In genomic region chr3:54764418-54764817, GRCm38 (mm10) we compare ENCODE assay signal across 9 mouse cellular contexts. TPM values are rescaled to one million over a fixed set of nuclear protein-coding genes. Genes with fewer than 3 reads are reported as not detected.
DNase-seq lines count a peak whose midpoint lies in the region; ATAC-seq and TF ChIP-seq lines count a peak whose summit lies in the region.
"Had no signal": no experiment of that assay in that cellular context is flagged by ENCODE, and none has a peak within 500 bp of the region (broad histone marks: within the 10 kb centered on the region; RNA-seq: fewer than 3 reads in every experiment).

No protein-coding gene starts in this region.

- ATAC-seq in embryonic facial prominence, embryonic 13.5 days (ENCODE audit: insufficient number of reproducible peaks, insufficient read depth, low FRiP score, low TSS enrichment, low read depth), result no peak
- no peak for ATAC-seq in heart, embryonic 15.5 days (replicated peaks; ENCODE audit: insufficient number of reproducible peaks, insufficient read depth, low FRiP score, low read depth)
- ATAC-seq in kidney, postnatal 0 days (replicated peaks; ENCODE audit: low FRiP score, low read depth), result 0 out of 2 replicates have a peak, but pooled peaks have one; percentile 37
- ATAC-seq in lung, embryonic 14.5 days (ENCODE audit: insufficient read depth), result no peak

- TF ChIP-seq CTCF in cerebellum, adult 2 months (IDR thresholded peaks at IDR 0.05; ENCODE audit: borderline replicate concordance, insufficient read depth, low read depth, low read length), result no peak
- TF ChIP-seq CTCF in kidney, postnatal 0 days (IDR thresholded peaks at IDR 0.05; ENCODE audit: low read depth), result no peak
- no peak for TF ChIP-seq CTCF in lung, embryonic 14.5 days (IDR thresholded peaks at IDR 0.05; ENCODE audit: low read depth)

- no peaks in the 10 kb centered on the region for H3K36me3 ChIP-seq in embryonic facial prominence, embryonic 13.5 days
- H3K36me3 ChIP-seq in heart, embryonic 15.5 days, result no peaks in the 10 kb centered on the region
- no peaks in the 10 kb centered on the region for H3K36me3 ChIP-seq in kidney, postnatal 0 days (ENCODE audit: insufficient read depth, low read length)
- no peaks in the 10 kb centered on the region for H3K36me3 ChIP-seq in lung, embryonic 14.5 days (ENCODE audit: insufficient read depth)
- H3K36me3 ChIP-seq: liver, embryonic 15.5 days had no signal

- no peak for TF ChIP-seq POLR2A in cerebellum, adult 2 months (IDR thresholded peaks at IDR 0.05; ENCODE audit: borderline replicate concordance, insufficient read depth, low read length)

- H3K4me1 ChIP-seq in cerebellum, adult 2 months (ENCODE audit: control insufficient read depth, insufficient read depth, low read length), result no peaks in the 10 kb centered on the region; the same call in none of the 2 replicates
- no peaks in the 10 kb centered on the region for H3K4me1 ChIP-seq in embryonic facial prominence, embryonic 13.5 days
- H3K4me1 ChIP-seq in heart, embryonic 15.5 days (replicated peaks), result peaks cover 5% of the 10 kb centered on the region; the same call in 1 of the 2 replicates
- no peaks in the 10 kb centered on the region for H3K4me1 ChIP-seq in kidney, postnatal 0 days (replicated peaks; ENCODE audit: insufficient read depth, low read length)
- peaks cover 13% of the 10 kb centered on the region; the same call in 1 of the 2 replicates for H3K4me1 ChIP-seq in lung, embryonic 14.5 days (ENCODE audit: insufficient read depth)

- H3K9ac ChIP-seq in embryonic facial prominence, embryonic 13.5 days, result no peak overlapping the region
- H3K9ac ChIP-seq in heart, embryonic 15.5 days, result no peak overlapping the region
- H3K9ac ChIP-seq in kidney, postnatal 0 days (ENCODE audit: low read depth, low read length), result no peak overlapping the region
- no peak overlapping the region for H3K9ac ChIP-seq in lung, embryonic 14.5 days
- H3K9ac ChIP-seq: liver, embryonic 15.5 days had no signal

- H3K9me3 ChIP-seq in embryonic facial prominence, embryonic 13.5 days, result peaks cover 3% of the 10 kb centered on the region; the same call in 1 of the 2 replicates
- H3K9me3 ChIP-seq in heart, embryonic 15.5 days (replicated peaks), result no peaks in the 10 kb centered on the region
- no peaks in the 10 kb centered on the region for H3K9me3 ChIP-seq in kidney, postnatal 0 days (replicated peaks; ENCODE audit: low read length)
- no peaks in the 10 kb centered on the region for H3K9me3 ChIP-seq in lung, embryonic 14.5 days (ENCODE audit: low read depth, low read length)
- H3K9me3 ChIP-seq: liver, embryonic 15.5 days had no signal

- 18% methylated on average over 18 of the region's 18 CpGs for WGBS in cerebellum, adult 2 months
- 67% methylated on average over 18 of the region's 18 CpGs for WGBS in embryonic facial prominence, embryonic 13.5 days
- WGBS in heart, embryonic 15.5 days, result 56% methylated on average over 18 of the region's 18 CpGs
- WGBS in kidney, postnatal 0 days, result 67% methylated on average over 18 of the region's 18 CpGs
- WGBS in lung, embryonic 14.5 days, result 53% methylated on average over 18 of the region's 18 CpGs

- H3K4me3 ChIP-seq in cerebellum, adult 2 months (replicated peaks; ENCODE audit: insufficient read depth, low read depth, low read length), result peak overlapping the region; percentile 39
- H3K4me3 ChIP-seq in embryonic facial prominence, embryonic 13.5 days, result peak overlapping the region; percentile 23; the same call in 1 of the 2 replicates
- peak overlapping the region; percentile 33 for H3K4me3 ChIP-seq in heart, embryonic 15.5 days
- no peak overlapping the region for H3K4me3 ChIP-seq in kidney, postnatal 0 days (replicated peaks; ENCODE audit: low read depth, low read length)
- H3K4me3 ChIP-seq in lung, embryonic 14.5 days (ENCODE audit: low read depth, low read length), result 0 out of 2 replicates have a peak overlapping the region, but pooled peaks have one; percentile 8
- H3K4me3 ChIP-seq: liver, embryonic 15.5 days had no signal

- no peaks in the 10 kb centered on the region for H3K27me3 ChIP-seq in cerebellum, adult 2 months (ENCODE audit: control insufficient read depth, insufficient read depth, low read length)
- H3K27me3 ChIP-seq in embryonic facial prominence, embryonic 13.5 days, result no peaks in the 10 kb centered on the region
- no peaks in the 10 kb centered on the region for H3K27me3 ChIP-seq in heart, embryonic 15.5 days
- H3K27me3 ChIP-seq in kidney, postnatal 0 days (ENCODE audit: insufficient read depth, low read length), result no peaks in the 10 kb centered on the region
- H3K27me3 ChIP-seq in lung, embryonic 14.5 days (ENCODE audit: insufficient read depth, low read length), result no peaks in the 10 kb centered on the region
- H3K27me3 ChIP-seq: liver, embryonic 15.5 days had no signal

- peak; percentile 48 to 65 for DNase-seq in cerebellum, adult 2 months
- peak; percentile 23 for DNase-seq in kidney, postnatal 0 days (ENCODE audit: low spot score)
- peak; percentile 57 for DNase-seq in lung, embryonic 14.5 days
- peak; percentile 7 to 31 for DNase-seq in right cerebral cortex, postnatal 36 days (ENCODE audit: low spot score in 2 of 2)
- no peak for DNase-seq in spleen, postnatal 10 days (ENCODE audit: low spot score in 2 of 2)
- DNase-seq in thymus, postnatal 10 days (ENCODE audit: low spot score in 2 of 2), result no peak

- H3K27ac ChIP-seq in cerebellum, adult 2 months (ENCODE audit: insufficient read depth, low read length), result no peak overlapping the region
- no peak overlapping the region for H3K27ac ChIP-seq in embryonic facial prominence, embryonic 13.5 days
- H3K27ac ChIP-seq in heart, embryonic 15.5 days, result no peak overlapping the region
- H3K27ac ChIP-seq in kidney, postnatal 0 days, result no peak overlapping the region
- H3K27ac ChIP-seq in lung, embryonic 14.5 days (ENCODE audit: low read depth), result no peak overlapping the region; the same call in 1 of the 2 replicates
- H3K27ac ChIP-seq: liver, embryonic 15.5 days had no signal

- H3K4me2 ChIP-seq in embryonic facial prominence, embryonic 13.5 days, result peak overlapping the region; percentile 38
- H3K4me2 ChIP-seq in heart, embryonic 15.5 days, result peak overlapping the region; percentile 48
- H3K4me2 ChIP-seq in kidney, postnatal 0 days (ENCODE audit: low read length), result 0 out of 2 replicates have a peak overlapping the region, but pooled peaks have one; percentile 11
- H3K4me2 ChIP-seq in lung, embryonic 14.5 days, result peak overlapping the region; percentile 46
- H3K4me2 ChIP-seq: liver, embryonic 15.5 days had no signal

RNA-seq across cellular contexts. Expression of gene Smad9, which starts 9.0 kb away (rescaled TPM):
- polyA plus RNA-seq in cerebellum, adult 2 months (2012; rRNA removed), result 13.7 and 15.5 TPM in 2 replicates
- polyA plus RNA-seq in embryonic facial prominence, embryonic 13.5 days (2015; fragmentation: Nextera tagmentation; extraction: Ambion mirVana), result 1.2 and 1.8 TPM in 2 replicates
- polyA plus RNA-seq in heart, embryonic 15.5 days (2015; fragmentation: Nextera tagmentation; extraction: Ambion mirVana), result 0.63 and 0.86 TPM in 2 replicates
- polyA plus RNA-seq in kidney, postnatal 0 days (2015; fragmentation: Nextera tagmentation; extraction: Ambion mirVana), result 0.68 and 0.87 TPM in 2 replicates
- 2.4 and 2.9 TPM in 2 replicates for polyA plus RNA-seq in lung, embryonic 14.5 days (2014; fragmentation: Nextera tagmentation; extraction: Ambion mirVana)

RNA-seq across cellular contexts. Expression of gene Alg5, which starts 29.1 kb away (rescaled TPM):
- polyA plus RNA-seq in cerebellum, adult 2 months (2012; rRNA removed), result 25.9 and 26.0 TPM in 2 replicates
- 51.3 and 55.6 TPM in 2 replicates for polyA plus RNA-seq in embryonic facial prominence, embryonic 13.5 days (2015; fragmentation: Nextera tagmentation; extraction: Ambion mirVana)
- polyA plus RNA-seq in heart, embryonic 15.5 days (2015; fragmentation: Nextera tagmentation; extraction: Ambion mirVana), result 32.9 and 34.5 TPM in 2 replicates
- 80.1 and 86.4 TPM in 2 replicates for polyA plus RNA-seq in kidney, postnatal 0 days (2015; fragmentation: Nextera tagmentation; extraction: Ambion mirVana)
- 50.7 and 57.1 TPM in 2 replicates for polyA plus RNA-seq in lung, embryonic 14.5 days (2014; fragmentation: Nextera tagmentation; extraction: Ambion mirVana)

RNA-seq across cellular contexts. Expression of gene Exosc8, which starts 29.2 kb away (rescaled TPM):
- 42.6 TPM in 2 replicates for polyA plus RNA-seq in cerebellum, adult 2 months (2012; rRNA removed)
- 129 and 137 TPM in 2 replicates for polyA plus RNA-seq in embryonic facial prominence, embryonic 13.5 days (2015; fragmentation: Nextera tagmentation; extraction: Ambion mirVana)
- 61.5 and 73.6 TPM in 2 replicates for polyA plus RNA-seq in heart, embryonic 15.5 days (2015; fragmentation: Nextera tagmentation; extraction: Ambion mirVana)
- polyA plus RNA-seq in kidney, postnatal 0 days (2015; fragmentation: Nextera tagmentation; extraction: Ambion mirVana), result 80.5 TPM in 2 replicates
- polyA plus RNA-seq in lung, embryonic 14.5 days (2014; fragmentation: Nextera tagmentation; extraction: Ambion mirVana), result 149 and 154 TPM in 2 replicates

RNA-seq across cellular contexts. Expression of gene Rfxap, which starts 43.2 kb away (rescaled TPM):
- 61.4 and 69.0 TPM in 2 replicates for polyA plus RNA-seq in cerebellum, adult 2 months (2012; rRNA removed)
- polyA plus RNA-seq in embryonic facial prominence, embryonic 13.5 days (2015; fragmentation: Nextera tagmentation; extraction: Ambion mirVana), result 40.2 and 41.2 TPM in 2 replicates
- polyA plus RNA-seq in heart, embryonic 15.5 days (2015; fragmentation: Nextera tagmentation; extraction: Ambion mirVana), result 25.0 and 28.0 TPM in 2 replicates
- polyA plus RNA-seq in kidney, postnatal 0 days (2015; fragmentation: Nextera tagmentation; extraction: Ambion mirVana), result 32.5 and 37.9 TPM in 2 replicates
- 34.4 and 35.6 TPM in 2 replicates for polyA plus RNA-seq in lung, embryonic 14.5 days (2014; fragmentation: Nextera tagmentation; extraction: Ambion mirVana)

RNA-seq across cellular contexts. Expression of gene Gm21958, which starts 50.3 kb away (rescaled TPM):
- polyA plus RNA-seq in cerebellum, adult 2 months (2012; rRNA removed), result not detected in 2 replicates
- 0.88 TPM in 1 of 2 replicates, not detected in the other for polyA plus RNA-seq in embryonic facial prominence, embryonic 13.5 days (2015; fragmentation: Nextera tagmentation; extraction: Ambion mirVana)
- polyA plus RNA-seq in heart, embryonic 15.5 days (2015; fragmentation: Nextera tagmentation; extraction: Ambion mirVana), result 0.26 TPM in 1 of 2 replicates, not detected in the other
- polyA plus RNA-seq in kidney, postnatal 0 days (2015; fragmentation: Nextera tagmentation; extraction: Ambion mirVana), result 0.43 and 0.45 TPM in 2 replicates
- 1.7 TPM in 1 of 2 replicates, not detected in the other for polyA plus RNA-seq in lung, embryonic 14.5 days (2014; fragmentation: Nextera tagmentation; extraction: Ambion mirVana)

Comparison
In these comparisons a context has a peak if more than half of its experiments do, and no peak if none do; other contexts are left out.
1. DNase-seq: peak in cerebellum, adult 2 months (2 of 2), kidney, postnatal 0 days (single experiment), lung, embryonic 14.5 days (single experiment) and right cerebral cortex, postnatal 36 days (2 of 2); none in spleen, postnatal 10 days (0 of 2) and thymus, postnatal 10 days (0 of 2).
2. Peak in every context shown above with its lines, with median percentiles within 50 percentile points of each other: H3K4me2 ChIP-seq.